Mouse (Mus musculus): ENCODE results near the gene Arhgef26. TPM values are rescaled to one million over a fixed set of nuclear protein-coding genes. Genes with fewer than 3 reads are reported as not detected.
A peak's percentile ranks its signal among the peaks of the same experiment; 100 is the strongest.

Gene Arhgef26
- total and polyA plus RNA-seq, 2 experiments from 2014 or later = 1.9 to 7.5 TPM

DNA sequence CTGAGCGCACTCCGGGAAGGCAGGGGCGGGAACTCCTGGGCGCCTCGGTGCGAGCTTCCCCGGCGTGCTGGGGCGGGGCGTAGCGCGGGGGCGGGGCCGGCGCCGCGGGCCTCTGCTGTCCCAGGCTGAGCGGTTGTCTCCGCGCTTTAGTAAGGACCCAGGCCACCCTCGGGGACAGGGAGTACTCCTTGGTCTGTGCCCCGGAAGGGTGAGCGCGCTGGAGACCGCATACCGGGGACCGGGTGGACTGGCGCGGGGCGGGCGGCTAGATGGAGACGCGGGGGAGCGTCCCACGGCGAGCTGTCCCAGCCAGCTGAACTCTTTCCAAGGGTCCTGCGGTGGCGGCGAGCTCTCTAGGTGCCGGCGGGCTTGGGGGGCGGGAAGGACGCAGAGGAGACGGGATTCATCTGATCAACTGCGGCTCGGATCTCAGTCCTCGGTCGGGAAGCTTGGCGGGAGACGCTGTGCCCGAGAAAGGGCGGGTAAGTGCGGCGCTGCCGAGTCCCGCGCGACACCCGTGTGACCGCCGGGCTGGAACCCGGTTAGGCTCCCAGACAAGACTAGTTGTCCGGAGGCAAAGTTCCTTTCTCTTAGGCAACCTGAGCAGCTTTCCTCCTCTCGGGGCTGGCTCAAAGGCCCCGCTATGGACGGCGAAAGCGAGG lies 841 bp downstream of the Arhgef26 start:
- H3K36me3 ChIP-seq (replicated peaks; ENCODE audit: control insufficient read depth, insufficient read depth, low read length) = no peaks in the 10 kb centered on the region
- H3K4me1 ChIP-seq (ENCODE audit: control insufficient read depth, insufficient read depth) = no peaks in the 10 kb centered on the region; the same call in 1 of the 2 replicates
- DNase-seq (ENCODE audit: low spot score) (peak; percentile 43), ATAC-seq (ENCODE audit: insufficient read depth, low read depth) (peak; percentile 86)
- peaks cover 10% of the 10 kb centered on the region; the same call in 1 of the 2 replicates for H3K27me3 ChIP-seq (ENCODE audit: control insufficient read depth, insufficient read depth, low read length)
- H3K4me3 ChIP-seq (ENCODE audit: low read depth, low read length) = peak overlapping the region; percentile 89
- no peaks in the 10 kb centered on the region for H3K9me3 ChIP-seq (replicated peaks; ENCODE audit: control insufficient read depth, low read length)
- peak overlapping the region; percentile 94 for H3K4me2 ChIP-seq (ENCODE audit: low read depth, low read length)
- under 1% methylated on average over 66 of the region's 68 CpGs for WGBS
- no peak for TF ChIP-seq CTCF (IDR thresholded peaks at IDR 0.05; ENCODE audit: low read depth)
- TF ChIP-seq EP300 (IDR thresholded peaks at IDR 0.05; ENCODE audit: low read depth) = no peak
- peak overlapping the region; percentile 71 for H3K9ac ChIP-seq (replicated peaks; ENCODE audit: low read depth, low read length)
- peak overlapping the region; percentile 52 for H3K27ac ChIP-seq (ENCODE audit: low read depth)

GRCm38 (mm10) chr3:62339516-62340051 lies 1.4 kb downstream of the Arhgef26 start:
- Histone ChIP-seq H3K27ac (ENCODE audit: low read depth) (peak overlapping the region; percentile 52), H3K36me3 (replicated peaks; ENCODE audit: control insufficient read depth, insufficient read depth, low read length) (no peaks in the 10 kb centered on the region), H3K4me2 (ENCODE audit: low read depth, low read length) (peak overlapping the region; percentile 94), H3K9me3 (replicated peaks; ENCODE audit: control insufficient read depth, low read length) (no peaks in the 10 kb centered on the region), H3K9ac (replicated peaks; ENCODE audit: low read depth, low read length) (peak overlapping the region; percentile 71), H3K4me3 (ENCODE audit: low read depth, low read length) (peak overlapping the region; percentile 89), H3K4me1 (ENCODE audit: control insufficient read depth, insufficient read depth) (no peaks in the 10 kb centered on the region; the same call in 1 of the 2 replicates), H3K27me3 (ENCODE audit: control insufficient read depth, insufficient read depth, low read length) (peaks cover 10% of the 10 kb centered on the region; the same call in 1 of the 2 replicates)
- under 1% methylated on average over 53 of the region's 53 CpGs for WGBS
- ATAC-seq (ENCODE audit: insufficient read depth, low read depth) (peak; percentile 51), DNase-seq (ENCODE audit: low spot score) (peak; percentile 6)
- TF ChIP-seq CTCF (IDR thresholded peaks at IDR 0.05; ENCODE audit: low read depth) (no peak), EP300 (IDR thresholded peaks at IDR 0.05; ENCODE audit: low read depth) (no peak)

DNA sequence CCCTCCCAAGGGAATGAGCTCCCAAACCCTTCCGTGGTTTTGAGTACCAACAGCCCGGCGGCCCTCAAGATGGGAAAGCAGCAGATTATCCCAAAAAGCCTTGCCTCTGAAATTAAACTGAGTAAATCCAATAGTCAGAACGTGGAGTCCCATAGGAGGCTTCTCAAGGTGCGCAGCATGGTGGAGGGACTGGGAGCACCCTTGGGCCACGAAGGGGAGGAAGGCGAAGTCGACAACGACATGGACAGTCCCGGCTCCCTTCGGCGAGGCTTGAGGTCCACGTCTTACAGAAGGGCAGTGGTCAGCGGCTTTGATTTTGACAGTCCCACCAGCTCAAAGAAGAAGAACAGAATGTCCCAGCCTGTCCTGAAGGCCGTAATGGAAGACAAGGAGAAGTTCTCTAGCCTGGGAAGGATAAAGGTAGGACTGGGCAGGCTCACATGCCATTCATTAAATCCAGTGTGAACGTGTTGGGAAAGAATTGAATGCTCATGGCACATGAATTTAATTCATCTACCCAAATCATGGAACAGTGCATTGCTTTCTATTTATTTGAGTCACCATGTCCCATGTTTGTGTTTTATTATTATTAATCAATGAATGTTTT lies 2.1 kb downstream of the Arhgef26 start:
- peak overlapping the region; percentile 89 for H3K4me3 ChIP-seq (ENCODE audit: low read depth, low read length)
- ATAC-seq (ENCODE audit: insufficient read depth, low read depth) (no peak), DNase-seq (ENCODE audit: low spot score) (no peak)
- peaks cover 10% of the 10 kb centered on the region; the same call in 1 of the 2 replicates for H3K27me3 ChIP-seq (ENCODE audit: control insufficient read depth, insufficient read depth, low read length)
- WGBS = 33% methylated on average over 16 of the region's 16 CpGs
- no peaks in the 10 kb centered on the region for H3K9me3 ChIP-seq (replicated peaks; ENCODE audit: control insufficient read depth, low read length)
- no peaks in the 10 kb centered on the region; the same call in 1 of the 2 replicates for H3K4me1 ChIP-seq (ENCODE audit: control insufficient read depth, insufficient read depth)
- no peaks in the 10 kb centered on the region for H3K36me3 ChIP-seq (replicated peaks; ENCODE audit: control insufficient read depth, insufficient read depth, low read length)
- no peak overlapping the region for H3K9ac ChIP-seq (replicated peaks; ENCODE audit: low read depth, low read length)
- H3K4me2 ChIP-seq (ENCODE audit: low read depth, low read length) = peak overlapping the region; percentile 94
- H3K27ac ChIP-seq (ENCODE audit: low read depth) = no peak overlapping the region
- TF ChIP-seq EP300 (IDR thresholded peaks at IDR 0.05; ENCODE audit: low read depth) = no peak
- no peak for TF ChIP-seq CTCF (IDR thresholded peaks at IDR 0.05; ENCODE audit: low read depth)

- no peaks in the 10 kb centered on the region for H3K9me3 ChIP-seq (replicated peaks; ENCODE audit: control insufficient read depth, low read length)
- ATAC-seq (ENCODE audit: insufficient read depth, low read depth) (no peak), DNase-seq (ENCODE audit: low spot score) (no peak)
- H3K4me1 ChIP-seq (ENCODE audit: control insufficient read depth, insufficient read depth) = no peaks in the 10 kb centered on the region; the same call in 1 of the 2 replicates
- 39% methylated on average over 2 of the region's 2 CpGs for WGBS
- peaks cover 10% of the 10 kb centered on the region; the same call in 1 of the 2 replicates for H3K27me3 ChIP-seq (ENCODE audit: control insufficient read depth, insufficient read depth, low read length)
- no peak for TF ChIP-seq EP300 (IDR thresholded peaks at IDR 0.05; ENCODE audit: low read depth)
- no peak for TF ChIP-seq CTCF (IDR thresholded peaks at IDR 0.05; ENCODE audit: low read depth)
- H3K9ac ChIP-seq (replicated peaks; ENCODE audit: low read depth, low read length) = no peak overlapping the region
- H3K4me3 ChIP-seq (ENCODE audit: low read depth, low read length) = no peak overlapping the region
- no peaks in the 10 kb centered on the region for H3K36me3 ChIP-seq (replicated peaks; ENCODE audit: control insufficient read depth, insufficient read depth, low read length)
- no peak overlapping the region for H3K27ac ChIP-seq (ENCODE audit: low read depth)
- peak overlapping the region; percentile 94; the same call in 1 of the 2 replicates for H3K4me2 ChIP-seq (ENCODE audit: low read depth, low read length)
These were observed 2.7 kb downstream of the Arhgef26 start for GRCm38 (mm10) chr3:62340861-62341260.

DNA sequence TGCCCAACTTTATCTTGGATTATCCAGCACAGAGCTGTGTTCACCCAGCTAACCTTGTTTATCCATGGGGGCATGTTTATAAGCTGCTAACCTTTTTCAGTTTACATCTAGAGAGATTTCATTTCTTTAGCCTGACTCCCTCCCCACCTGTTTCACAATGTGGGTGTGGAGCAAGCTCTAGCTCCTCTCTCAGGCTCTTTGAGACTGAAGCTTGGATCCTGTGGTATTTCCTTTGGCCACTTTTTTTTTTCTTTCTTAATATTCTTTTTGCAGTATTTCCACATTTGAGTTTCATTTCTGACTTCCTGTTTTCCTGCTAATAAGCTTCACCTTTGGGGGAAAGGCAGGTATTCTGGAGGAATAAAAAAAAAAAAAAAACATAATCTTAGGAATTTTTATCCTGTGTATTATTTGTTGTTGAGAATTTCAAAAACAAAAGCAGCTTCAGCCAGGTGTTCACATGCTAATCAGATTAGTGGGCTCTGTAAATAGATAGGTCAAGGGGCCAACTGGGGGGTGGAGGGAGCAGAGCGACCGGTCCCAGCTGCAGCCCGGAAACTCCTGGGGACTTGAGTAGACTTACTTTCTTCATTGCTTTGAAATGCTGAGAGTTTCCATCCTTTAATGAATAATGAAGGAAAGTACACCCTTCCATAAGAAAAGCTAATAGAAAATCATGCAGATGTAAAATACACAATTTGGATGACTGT lies 3.5 kb downstream of the Arhgef26 start:
- WGBS = 72% methylated on average over 3 of the region's 3 CpGs
- no peak overlapping the region for H3K9ac ChIP-seq (replicated peaks; ENCODE audit: low read depth, low read length)
- no peak overlapping the region for H3K4me3 ChIP-seq (ENCODE audit: low read depth, low read length)

More for the DNA sequence above, 3.5 kb downstream of the Arhgef26 start:
- Histone ChIP-seq H3K27ac (ENCODE audit: low read depth) (no peak overlapping the region), H3K27me3 (ENCODE audit: control insufficient read depth, insufficient read depth, low read length) (peaks cover 10% of the 10 kb centered on the region; the same call in 1 of the 2 replicates), H3K4me2 (ENCODE audit: low read depth, low read length) (no peak overlapping the region), H3K4me1 (ENCODE audit: control insufficient read depth, insufficient read depth) (no peaks in the 10 kb centered on the region; the same call in 1 of the 2 replicates), H3K36me3 (replicated peaks; ENCODE audit: control insufficient read depth, insufficient read depth, low read length) (no peaks in the 10 kb centered on the region), H3K9me3 (replicated peaks; ENCODE audit: control insufficient read depth, low read length) (no peaks in the 10 kb centered on the region)
- DNase-seq (ENCODE audit: low spot score) = no peak
- ATAC-seq (ENCODE audit: insufficient read depth, low read depth) = no peak
- TF ChIP-seq EP300 (IDR thresholded peaks at IDR 0.05; ENCODE audit: low read depth) (no peak), CTCF (IDR thresholded peaks at IDR 0.05; ENCODE audit: low read depth) (no peak)
